Mouse (Mus musculus): ENCODE results near the gene Spg21.

GRCm38 (mm10) chr9:65430401-65430800 is 30.3 kb upstream of the Spg21 start:
- TF ChIP-seq CTCF (IDR thresholded peaks at IDR 0.05; ENCODE audit: borderline replicate concordance, extremely low read depth, insufficient read depth, insufficient read length) (no peak), POLR2A (IDR thresholded peaks at IDR 0.05; ENCODE audit: borderline replicate concordance, extremely low read depth, insufficient read depth, insufficient read length, poor library complexity, severe bottlenecking) (no peak)

Measured in brain, embryonic 14.5 days (tissue).